19 mouse cellular contexts compared by ENCODE assay signal in genomic region chr7:62234037-62234436, GRCm38 (mm10).
DNase-seq lines count a peak whose midpoint lies in the region; ATAC-seq and TF ChIP-seq lines count a peak whose summit lies in the region.
"Had no signal": no experiment of that assay in that cellular context is flagged by ENCODE, and none has a peak within 500 bp of the region (broad histone marks: within the 10 kb centered on the region; RNA-seq: fewer than 3 reads in every experiment).

No protein-coding gene starts in this region.

- TF ChIP-seq CTCF in forebrain, postnatal 0 days (IDR thresholded peaks at IDR 0.05; ENCODE audit: low read depth) = peak; percentile 56
- TF ChIP-seq CTCF in lung, embryonic 14.5 days (IDR thresholded peaks at IDR 0.05; ENCODE audit: low read depth) = no peak

- ATAC-seq in forebrain, postnatal 0 days = no peak
- no peak for ATAC-seq in forebrain, embryonic 15.5 days (replicated peaks)
- ATAC-seq in lung, embryonic 14.5 days (ENCODE audit: insufficient read depth) = no peak
- ATAC-seq in embryonic facial prominence, embryonic 13.5 days (ENCODE audit: insufficient number of reproducible peaks, insufficient read depth, low FRiP score, low TSS enrichment, low read depth) = no peak

- H3K4me1 ChIP-seq in forebrain, postnatal 0 days (ENCODE audit: insufficient read depth) = no peaks in the 10 kb centered on the region
- peaks cover 11% of the 10 kb centered on the region for H3K4me1 ChIP-seq in forebrain, embryonic 15.5 days
- H3K4me1 ChIP-seq in lung, embryonic 14.5 days (ENCODE audit: insufficient read depth) = no peaks in the 10 kb centered on the region
- H3K4me1 ChIP-seq in embryonic facial prominence, embryonic 13.5 days = peaks cover 11% of the 10 kb centered on the region; the same call in 1 of the 2 replicates
- H3K4me1 ChIP-seq: heart, embryonic 12.5 days; limb, embryonic 12.5 days had no signal

- no peak overlapping the region for H3K27ac ChIP-seq in forebrain, postnatal 0 days (ENCODE audit: low read depth, low read length)
- H3K27ac ChIP-seq in forebrain, embryonic 15.5 days (replicated peaks) = no peak overlapping the region
- H3K27ac ChIP-seq in lung, embryonic 14.5 days (ENCODE audit: low read depth) = no peak overlapping the region
- H3K27ac ChIP-seq in embryonic facial prominence, embryonic 13.5 days = no peak overlapping the region
- H3K27ac ChIP-seq: limb, embryonic 12.5 days; liver, embryonic 14.5 days had no signal

- no peak overlapping the region for H3K9ac ChIP-seq in forebrain, postnatal 0 days
- no peak overlapping the region for H3K9ac ChIP-seq in forebrain, embryonic 15.5 days (replicated peaks)
- H3K9ac ChIP-seq in lung, embryonic 14.5 days = no peak overlapping the region
- no peak overlapping the region for H3K9ac ChIP-seq in embryonic facial prominence, embryonic 13.5 days
- H3K9ac ChIP-seq: heart, embryonic 12.5 days; limb, embryonic 12.5 days; liver, embryonic 14.5 days had no signal

- H3K9me3 ChIP-seq in forebrain, postnatal 0 days (ENCODE audit: low read length) = no peaks in the 10 kb centered on the region
- H3K9me3 ChIP-seq in forebrain, embryonic 15.5 days = no peaks in the 10 kb centered on the region
- H3K9me3 ChIP-seq in lung, embryonic 14.5 days (ENCODE audit: low read depth, low read length) = no peaks in the 10 kb centered on the region
- no peaks in the 10 kb centered on the region for H3K9me3 ChIP-seq in embryonic facial prominence, embryonic 13.5 days

- 57% methylated on average over 6 of the region's 6 CpGs for WGBS in forebrain, postnatal 0 days
- 51% methylated on average over 6 of the region's 6 CpGs for WGBS in forebrain, embryonic 15.5 days
- 54% methylated on average over 6 of the region's 6 CpGs for WGBS in lung, embryonic 14.5 days
- 64% methylated on average over 6 of the region's 6 CpGs for WGBS in embryonic facial prominence, embryonic 13.5 days

- H3K27me3 ChIP-seq in forebrain, postnatal 0 days (ENCODE audit: insufficient read depth, low read length) = no peaks in the 10 kb centered on the region
- no peaks in the 10 kb centered on the region for H3K27me3 ChIP-seq in forebrain, embryonic 15.5 days
- no peaks in the 10 kb centered on the region for H3K27me3 ChIP-seq in lung, embryonic 14.5 days (ENCODE audit: insufficient read depth, low read length)
- no peaks in the 10 kb centered on the region for H3K27me3 ChIP-seq in embryonic facial prominence, embryonic 13.5 days
- H3K27me3 ChIP-seq: heart, embryonic 12.5 days; limb, embryonic 12.5 days had no signal

- peak; percentile 47 for DNase-seq in forebrain, postnatal 0 days
- peak; percentile 10 for DNase-seq in lung, embryonic 14.5 days
- no peak for DNase-seq in lung, postnatal 4 days
- no peak for DNase-seq in right cerebral cortex, postnatal 10 days (ENCODE audit: low spot score in 2 of 2)
- no peak for DNase-seq in neural tube, embryonic 10.5 days (ENCODE audit: extremely low spot score, low spot score)
- DNase-seq: adrenal gland, postnatal 14 days; gastrocnemius, postnatal 10 days; heart, postnatal 4 days; kidney, adult 18-20 months; kidney, postnatal 36 days; lung, postnatal 10 days; thymus, postnatal 36 days had no signal

- H3K36me3 ChIP-seq in forebrain, postnatal 0 days (ENCODE audit: insufficient read depth) = no peaks in the 10 kb centered on the region
- H3K36me3 ChIP-seq in forebrain, embryonic 15.5 days = no peaks in the 10 kb centered on the region
- no peaks in the 10 kb centered on the region for H3K36me3 ChIP-seq in lung, embryonic 14.5 days (ENCODE audit: insufficient read depth)
- H3K36me3 ChIP-seq in embryonic facial prominence, embryonic 13.5 days = no peaks in the 10 kb centered on the region
- H3K36me3 ChIP-seq: heart, embryonic 12.5 days; limb, embryonic 12.5 days had no signal

- H3K4me3 ChIP-seq in forebrain, postnatal 0 days (ENCODE audit: low read depth, low read length) = no peak overlapping the region
- no peak overlapping the region for H3K4me3 ChIP-seq in forebrain, embryonic 15.5 days
- H3K4me3 ChIP-seq in lung, embryonic 14.5 days (ENCODE audit: low read depth, low read length) = no peak overlapping the region
- no peak overlapping the region for H3K4me3 ChIP-seq in embryonic facial prominence, embryonic 13.5 days
- H3K4me3 ChIP-seq: erythroblast, embryonic 14.5 days; heart, embryonic 12.5 days; limb, embryonic 12.5 days; myocyte had no signal

- H3K4me2 ChIP-seq in forebrain, postnatal 0 days (ENCODE audit: low read depth) = no peak overlapping the region
- no peak overlapping the region for H3K4me2 ChIP-seq in forebrain, embryonic 15.5 days (replicated peaks)
- H3K4me2 ChIP-seq in lung, embryonic 14.5 days = 0 out of 2 replicates have a peak overlapping the region, but pooled peaks have one; percentile 20
- H3K4me2 ChIP-seq in embryonic facial prominence, embryonic 13.5 days = 0 out of 2 replicates have a peak overlapping the region, but pooled peaks have one; percentile 3
- H3K4me2 ChIP-seq: heart, embryonic 12.5 days; limb, embryonic 12.5 days had no signal

Comparison
In these comparisons a context has a peak if more than half of its experiments do, and no peak if none do; other contexts are left out.
1. DNase-seq: peak in forebrain, postnatal 0 days (single experiment) and lung, embryonic 14.5 days (single experiment); none in lung, postnatal 4 days (0 of 2), right cerebral cortex, postnatal 10 days (0 of 2) and neural tube, embryonic 10.5 days (single experiment).
2. H3K4me2 ChIP-seq: peak in lung, embryonic 14.5 days (single experiment) and embryonic facial prominence, embryonic 13.5 days (single experiment); none in forebrain, postnatal 0 days (single experiment) and forebrain, embryonic 15.5 days (single experiment).